Mouse (Mus musculus) lung, adult 2 months (tissue): ENCODE data around the gene Arid1b. TPM values are rescaled to one million over a fixed set of nuclear protein-coding genes. Genes with fewer than 3 reads are reported as not detected.
"Not testable (repeated sequence)": the region's sequence is repeated elsewhere in the genome, so short reads cannot be mapped to it uniquely, and the experiment has no call there.

ENCODE experiments used
- DNase-seq: peaks from one replicate; pipeline ENCODE4 v3.0.0; 2022
- H3K4me1 ChIP-seq: fragments of 200-500 bp; 2 replicates; pipeline ENCODE4 v1.6.1; 2011; ENCODE audit warnings: low read length; ENCODE audit not compliant: control insufficient read depth, insufficient read depth
- H3K4me3 ChIP-seq: fragments of 200-500 bp; replicated peaks from 2 replicates; pipeline ENCODE3; 2011; ENCODE audit warnings: low read depth, mild to moderate bottlenecking, control low read depth, low read length; ENCODE audit errors: extremely low read depth
- CTCF ChIP-seq: fragments of 200-500 bp; IDR thresholded peaks from 2 replicates; pipeline ENCODE4 v1.5.1; 2011; ENCODE audit warnings: mild to moderate bottlenecking, low read length, control low read depth; ENCODE audit not compliant: insufficient read depth
- POLR2A ChIP-seq: fragments of 200-500 bp; IDR thresholded peaks from 2 replicates; pipeline ENCODE4 v1.6.1; 2011; ENCODE audit warnings: low read depth, mild to moderate bottlenecking, control low read depth, low read length, borderline replicate concordance; ENCODE audit errors: extremely low read depth
- WGBS: fragments of 180-500 bp; shearing (Covaris S2); methylation state at CpG from one replicate; pipeline ENCODE4 v1.1.7; 2018; 5-methylcytosine and 5-hydroxymethylcytosine counted together
- polyA plus RNA-seq: library from polyadenylated mRNA; depleted of rRNA; stranded (reverse); fragments of >200 nt; gene quantifications from 2 replicates; pipeline ENCODE4 v1.2.3, GENCODE M21; 2012

Gene Arid1b
- polyA plus RNA-seq, 1 experiment, result 60.1 TPM

DNA sequence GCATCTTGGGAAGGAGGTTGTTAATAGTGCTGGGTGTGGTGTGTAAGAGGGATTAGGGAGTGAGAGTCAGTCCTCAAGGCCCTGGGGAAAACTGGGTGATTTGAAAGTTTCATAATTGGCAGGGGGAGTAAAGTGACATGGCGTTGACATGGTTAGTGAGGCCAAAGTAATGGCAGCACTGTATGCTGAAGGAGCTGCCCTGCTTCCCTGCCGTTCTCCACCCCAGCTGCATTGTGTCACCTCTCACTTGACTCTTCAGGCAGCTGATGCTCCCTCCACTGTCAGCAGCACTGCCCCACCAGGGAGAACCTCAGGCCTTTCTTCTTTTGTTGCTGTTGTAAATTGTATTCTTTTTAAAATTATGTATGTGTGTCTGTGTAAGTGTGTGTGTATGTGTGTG, 107.8 kb downstream of the Arid1b start:
- TF ChIP-seq POLR2A, result no peak
- TF ChIP-seq CTCF, result no peak
- DNase-seq, result no peak
- H3K4me1 ChIP-seq, result peaks cover 21% of the 10 kb centered on the region
- no peak overlapping the region for H3K4me3 ChIP-seq
- WGBS, result 47% methylated on average over 2 of the region's 2 CpGs

DNA sequence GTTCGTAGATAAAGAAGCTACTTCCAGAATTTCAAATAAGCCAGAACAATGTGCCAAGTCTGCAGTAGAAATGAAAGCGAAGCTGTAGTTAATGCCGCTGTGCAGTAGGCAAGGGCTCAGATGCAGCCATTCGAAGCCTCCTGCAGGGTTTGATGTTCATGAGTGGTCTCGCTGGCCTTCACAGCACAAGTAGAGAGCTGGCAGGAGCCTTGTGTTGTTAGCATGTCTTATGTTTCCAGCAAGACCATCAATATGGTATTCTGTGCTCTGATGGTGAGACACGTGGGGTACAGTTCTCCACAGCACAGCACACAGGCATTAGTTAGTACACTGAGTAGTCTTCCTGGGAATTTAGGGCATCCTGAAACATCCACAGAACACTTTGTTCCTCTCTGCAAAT, 111.6 kb downstream of the Arid1b start:
- H3K4me3 ChIP-seq, result no peak overlapping the region
- no peak for DNase-seq
- peaks cover 24% of the 10 kb centered on the region for H3K4me1 ChIP-seq
- no peak for TF ChIP-seq CTCF
- TF ChIP-seq POLR2A, result no peak
- WGBS, result 62% methylated on average over 6 of the region's 6 CpGs

DNA sequence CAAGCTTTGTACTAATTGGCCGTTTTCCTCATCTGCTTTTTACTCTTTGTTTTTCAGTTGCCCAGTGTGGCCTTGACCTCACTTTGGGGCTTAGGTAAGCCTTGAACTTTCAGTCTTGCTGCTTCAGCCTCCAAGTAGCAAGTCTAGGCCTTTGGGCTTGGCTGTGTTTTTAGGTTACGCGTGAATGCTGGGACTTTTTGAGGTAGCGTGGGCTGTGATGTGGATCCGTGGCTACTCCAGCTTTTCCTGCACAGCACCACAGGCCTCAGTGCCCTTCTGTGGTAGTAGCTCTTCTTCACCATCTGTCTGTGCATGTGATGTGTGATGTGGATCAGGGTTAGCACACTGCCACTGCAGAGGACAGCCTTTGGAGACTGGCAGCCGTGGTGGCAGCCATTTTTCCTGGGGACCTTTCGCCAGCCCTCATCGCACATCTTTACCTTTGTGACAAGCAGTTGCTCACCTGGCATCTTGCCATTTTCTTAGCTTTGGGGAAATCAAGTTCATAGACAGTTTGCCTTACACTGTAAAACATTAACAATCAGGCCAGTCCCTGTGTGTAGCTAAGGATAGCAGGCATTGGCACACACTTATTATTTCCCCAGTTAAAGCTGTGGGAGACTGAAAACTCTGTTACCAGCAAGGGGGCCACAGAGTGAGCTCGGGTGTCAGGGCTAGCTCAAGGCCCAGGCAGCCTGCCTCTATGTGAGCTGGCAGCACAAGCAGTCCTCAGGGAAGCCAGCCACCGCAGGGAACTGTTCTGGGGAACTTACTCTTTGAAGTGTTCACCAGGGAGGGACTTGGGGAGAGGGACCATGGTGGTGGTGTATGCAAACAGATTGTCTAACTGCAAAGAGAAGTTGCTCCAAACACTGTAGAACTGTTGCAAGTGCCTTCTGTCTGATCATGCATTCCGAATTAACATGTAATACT, 112.4 kb downstream of the Arid1b start:
- TF ChIP-seq CTCF (no peak), POLR2A (no peak)
- H3K4me1 ChIP-seq, result peaks cover 24% of the 10 kb centered on the region
- no peak for DNase-seq
- H3K4me3 ChIP-seq, result no peak overlapping the region
- WGBS, result 71% methylated on average over 11 of the region's 11 CpGs

DNA sequence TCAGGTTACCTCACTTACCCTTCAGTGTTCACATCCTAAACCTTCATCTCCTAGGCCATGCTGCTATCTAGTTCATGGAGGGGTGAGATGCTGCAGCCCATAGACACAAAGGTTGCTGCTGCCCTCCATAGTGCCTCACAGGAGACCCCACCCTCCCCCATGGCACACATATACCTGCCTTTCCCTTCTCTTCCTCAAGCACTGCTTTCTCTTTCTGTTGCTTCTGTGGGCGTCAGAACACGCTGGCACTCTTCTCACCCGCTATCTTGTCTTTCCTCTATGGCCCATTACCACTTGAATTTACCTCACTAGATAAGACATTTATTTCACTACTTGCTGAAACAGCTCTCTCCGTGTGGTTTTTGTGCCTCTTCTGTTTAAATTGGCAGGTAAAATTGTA, 113.4 kb downstream of the Arid1b start:
- Histone ChIP-seq H3K4me1 (peaks cover 24% of the 10 kb centered on the region), H3K4me3 (no peak overlapping the region)
- DNase-seq, result no peak
- no peak for TF ChIP-seq POLR2A
- TF ChIP-seq CTCF, result no peak
- 86% methylated on average over 4 of the region's 4 CpGs for WGBS

DNA sequence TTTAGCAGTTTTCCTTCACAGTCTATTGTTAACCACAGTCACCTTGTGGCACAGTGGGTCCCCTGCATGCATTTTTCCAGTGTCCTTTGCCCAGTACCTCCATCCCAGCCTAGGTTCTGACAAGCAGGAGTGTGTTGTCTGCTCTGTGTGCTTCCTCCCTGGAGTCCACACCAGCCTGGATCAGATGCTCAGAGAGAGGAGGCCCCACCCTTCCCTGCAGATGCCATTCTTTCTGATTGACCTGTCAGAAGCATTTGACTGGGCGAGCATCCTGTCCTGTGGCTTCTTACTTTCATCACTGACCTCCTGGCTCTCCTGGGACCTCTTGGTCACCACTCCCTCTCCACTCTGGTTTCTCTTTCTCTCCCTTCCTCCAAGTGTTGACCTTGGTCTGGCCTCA, 113.9 kb downstream of the Arid1b start:
- peaks cover 24% of the 10 kb centered on the region for H3K4me1 ChIP-seq
- WGBS, result 57% methylated on average over 1 of the region's 1 CpGs
- DNase-seq, result no peak
- TF ChIP-seq POLR2A (no peak), CTCF (no peak)
- no peak overlapping the region for H3K4me3 ChIP-seq

DNA sequence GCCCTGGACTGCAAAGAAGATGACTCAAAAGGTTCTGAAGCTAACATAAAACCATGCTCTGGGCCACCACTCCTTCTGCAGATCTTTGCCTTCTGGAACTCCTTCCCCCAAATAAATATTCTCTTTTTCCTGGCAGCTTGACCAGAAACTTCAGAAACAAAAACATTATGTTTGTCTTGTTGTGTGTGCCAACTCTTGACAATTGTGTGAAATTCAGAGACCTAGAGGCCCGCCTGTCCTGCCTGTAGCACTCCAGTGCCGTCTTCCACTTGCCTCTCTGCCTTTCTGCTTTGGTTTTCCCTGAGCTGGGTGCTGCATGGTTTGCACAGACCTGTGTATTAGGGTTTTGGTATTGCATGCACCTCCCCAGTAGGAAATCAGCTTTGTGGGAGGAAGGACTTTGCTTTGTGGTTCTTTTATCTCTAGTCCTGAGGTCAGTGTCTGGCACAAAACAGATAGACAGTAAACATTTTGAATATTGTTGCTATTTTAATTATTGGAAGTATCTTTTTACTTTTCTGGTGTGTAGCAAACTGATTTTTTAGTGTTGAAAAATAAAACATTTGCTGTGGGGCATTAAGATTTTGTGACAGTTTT, 114.5 kb downstream of the Arid1b start:
- Histone ChIP-seq H3K4me1 (peaks cover 24% of the 10 kb centered on the region), H3K4me3 (no peak overlapping the region)
- whole genome bisulfite sequencing, result 34% methylated on average over 2 of the region's 2 CpGs
- TF ChIP-seq CTCF (no peak), POLR2A (no peak)
- no peak for DNase-seq

DNA sequence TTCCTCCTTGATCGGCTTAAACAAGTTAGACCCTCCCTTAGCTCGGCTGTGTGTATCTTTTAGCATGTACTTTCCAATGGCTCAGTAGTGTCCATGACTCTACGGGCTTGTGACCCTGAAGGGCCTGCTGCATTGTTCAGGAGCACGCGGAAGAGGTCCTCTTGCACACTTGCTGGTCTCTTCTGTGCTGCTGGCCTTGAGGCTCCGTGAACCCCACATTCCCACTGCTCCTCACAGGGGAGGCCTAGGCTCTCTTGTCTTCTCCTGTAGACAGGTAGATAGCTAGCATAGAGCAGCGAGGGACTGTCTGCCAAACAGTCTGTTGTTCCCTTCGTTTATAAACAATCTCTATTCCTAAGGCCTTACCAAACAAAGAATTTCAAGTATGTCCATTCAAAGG, 115.2 kb downstream of the Arid1b start:
- 66% methylated on average over 8 of the region's 8 CpGs for WGBS
- H3K4me1 ChIP-seq, result peaks cover 24% of the 10 kb centered on the region
- no peak for DNase-seq
- no peak overlapping the region for H3K4me3 ChIP-seq
- no peak for TF ChIP-seq CTCF
- no peak for TF ChIP-seq POLR2A

DNA sequence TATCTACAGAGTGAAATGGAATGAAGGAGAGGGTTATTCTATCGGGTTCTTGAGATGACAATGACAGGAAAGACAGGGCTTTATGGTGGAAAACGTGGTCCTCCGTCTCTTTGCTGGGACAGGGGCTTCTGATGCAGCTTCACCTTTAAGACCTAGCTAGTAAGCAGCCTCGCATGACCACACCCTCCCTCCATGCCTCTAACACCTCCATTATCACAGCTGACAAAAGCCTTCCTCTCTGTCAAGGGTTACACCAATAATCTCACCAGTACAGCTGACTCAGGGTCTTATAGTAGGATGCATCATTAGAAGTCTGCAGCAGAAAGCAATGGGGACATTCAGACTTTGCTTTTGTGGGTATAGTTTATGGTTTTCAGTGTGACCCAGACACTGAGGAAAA, 116.0 kb downstream of the Arid1b start:
- Histone ChIP-seq H3K4me1 (peaks cover 24% of the 10 kb centered on the region), H3K4me3 (no peak overlapping the region)
- 77% methylated on average over 4 of the region's 4 CpGs for WGBS
- TF ChIP-seq POLR2A (no peak), CTCF (no peak)
- no peak for DNase-seq

DNA sequence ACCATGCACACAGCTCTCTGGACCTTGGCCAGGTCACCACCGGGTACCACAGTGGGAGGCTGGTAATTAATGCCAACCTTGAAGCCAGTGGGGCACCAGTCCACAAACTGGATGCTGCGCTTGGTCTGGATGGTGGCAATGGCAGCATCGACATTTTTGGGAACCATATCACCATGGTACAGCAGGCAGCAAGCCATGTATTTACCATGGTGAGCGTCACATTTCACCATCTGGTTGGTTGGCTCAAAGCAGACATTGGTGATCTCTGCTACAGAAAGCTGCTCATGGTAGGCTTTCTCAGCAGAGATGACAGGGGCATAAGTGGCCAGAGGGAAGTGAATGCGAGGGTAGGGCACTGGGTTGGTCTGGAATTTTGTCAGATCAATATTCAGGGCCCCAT, 116.8 kb downstream of the Arid1b start:
- H3K4me3 ChIP-seq, DNase-seq: not testable (repeated sequence)
- 96% methylated on average over 5 of the region's 5 CpGs for WGBS
- peaks cover 21% of the 10 kb centered on the region for H3K4me1 ChIP-seq

DNA sequence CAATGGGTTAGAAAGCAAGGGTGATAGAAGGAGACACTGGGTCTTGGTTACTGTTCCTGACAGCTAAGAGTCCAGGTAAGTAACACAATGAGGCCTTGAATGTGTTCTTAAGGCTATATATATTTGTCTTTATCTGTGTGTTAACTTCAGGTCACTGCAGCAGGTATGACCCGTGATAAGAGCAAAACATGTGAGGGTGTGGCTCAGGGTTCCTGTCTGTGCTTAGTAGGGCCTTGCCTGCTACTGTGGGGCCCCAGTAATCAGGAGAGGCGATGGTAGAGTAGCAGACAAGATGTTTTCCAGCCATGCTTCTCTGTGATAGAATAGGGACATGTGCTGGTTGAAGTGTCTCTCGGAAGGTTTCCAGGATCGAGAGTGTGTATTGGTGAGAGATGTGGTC, 118.0 kb downstream of the Arid1b start:
- 87% methylated on average over 4 of the region's 4 CpGs for WGBS
- no peak overlapping the region for H3K4me3 ChIP-seq
- TF ChIP-seq POLR2A (no peak), CTCF (no peak)
- peaks cover 13% of the 10 kb centered on the region for H3K4me1 ChIP-seq
- no peak for DNase-seq
